Mouse (Mus musculus) ES-Bruce4 (cell line): ENCODE data around the gene Slc5a2. TPM values are rescaled to one million over a fixed set of nuclear protein-coding genes. Genes with fewer than 3 reads are reported as not detected.

ENCODE experiments used
- H3K27ac ChIP-seq: 2 replicates; pipeline ENCODE4 v1.5.1; 2012; ENCODE audit warnings: low read length, inconsistent platforms; ENCODE audit not compliant: insufficient read depth
- H3K27me3 ChIP-seq: 2 replicates; pipeline ENCODE4 v1.6.1; 2012; ENCODE audit warnings: mild to moderate bottlenecking, low read length, inconsistent platforms; ENCODE audit not compliant: control insufficient read depth, poor library complexity, insufficient read depth, severe bottlenecking
- H3K36me3 ChIP-seq: 2 replicates; pipeline ENCODE4 v1.6.1; 2012; ENCODE audit warnings: inconsistent platforms, mild to moderate bottlenecking, low read length, moderate library complexity; ENCODE audit not compliant: control insufficient read depth, poor library complexity, insufficient read depth, severe bottlenecking
- H3K4me1 ChIP-seq: one replicate; pipeline ENCODE4 v1.8.1; 2011; ENCODE audit warnings: low read length; ENCODE audit not compliant: control insufficient read depth, insufficient read depth
- H3K4me3 ChIP-seq: 2 replicates; pipeline ENCODE4 v1.5.1; 2011; ENCODE audit warnings: low read depth, mild to moderate bottlenecking, low read length
- H3K9ac ChIP-seq: 2 replicates; pipeline ENCODE4 v1.6.1; 2012; ENCODE audit warnings: low read depth, mild to moderate bottlenecking, inconsistent platforms; ENCODE audit not compliant: poor library complexity, severe bottlenecking
- H3K9me3 ChIP-seq: replicated peaks from 2 replicates; pipeline ENCODE4 v1.6.1; 2012; ENCODE audit warnings: mild to moderate bottlenecking, low read length, inconsistent platforms; ENCODE audit not compliant: control insufficient read depth, poor library complexity, insufficient read depth, severe bottlenecking
- CTCF ChIP-seq: IDR thresholded peaks from one replicate; pipeline ENCODE4 v1.8.1; 2011; ENCODE audit warnings: low read depth, low read length
- EP300 ChIP-seq: IDR thresholded peaks from 2 replicates; pipeline ENCODE4 v1.6.1; 2011; ENCODE audit warnings: low read depth, low read length; ENCODE audit not compliant: insufficient read depth
- POLR2A ChIP-seq: IDR thresholded peaks from one replicate; pipeline ENCODE4 v1.8.1; 2011; ENCODE audit warnings: low read length; ENCODE audit not compliant: insufficient read depth
- polyA plus RNA-seq: library from polyadenylated mRNA; stranded (reverse); fragments of >200 nt; gene quantifications from 2 replicates; pipeline ENCODE4 v1.2.4, GENCODE M21; 2011; ENCODE audit warnings: low read depth; ENCODE audit not compliant: missing spikeins, insufficient read depth, insufficient read length

The Slc5a2 gene
- polyA plus RNA-seq, 1 experiment, result not detected

- no peaks in the 10 kb centered on the region for H3K9me3 ChIP-seq
- H3K9ac ChIP-seq, result no peak overlapping the region
- H3K27me3 ChIP-seq, result no peaks in the 10 kb centered on the region; the same call in 1 of the 2 replicates
- H3K4me1 ChIP-seq, result no peaks in the 10 kb centered on the region
- no peak overlapping the region for H3K27ac ChIP-seq
- H3K4me3 ChIP-seq, result no peak overlapping the region
- TF ChIP-seq CTCF (no peak), EP300 (no peak), POLR2A (no peak)
- no peaks in the 10 kb centered on the region for H3K36me3 ChIP-seq
Observed at GRCm38 (mm10) chr7:128309216-128309615, 43.8 kb downstream of the Slc5a2 start.

- no peak overlapping the region for H3K27ac ChIP-seq
- H3K9me3 ChIP-seq, result no peaks in the 10 kb centered on the region
- H3K9ac ChIP-seq, result no peak overlapping the region
- H3K4me1 ChIP-seq, result no peaks in the 10 kb centered on the region
- H3K4me3 ChIP-seq, result no peak overlapping the region
- H3K36me3 ChIP-seq, result no peaks in the 10 kb centered on the region
- TF ChIP-seq POLR2A (no peak), CTCF (no peak), EP300 (no peak)
- H3K27me3 ChIP-seq, result no peaks in the 10 kb centered on the region; the same call in 1 of the 2 replicates
Observed at GRCm38 (mm10) chr7:128309776-128310175, 44.3 kb downstream of the Slc5a2 start.

- Histone ChIP-seq H3K27me3 (no peaks in the 10 kb centered on the region; the same call in 1 of the 2 replicates), H3K27ac (no peak overlapping the region), H3K9me3 (no peaks in the 10 kb centered on the region), H3K36me3 (no peaks in the 10 kb centered on the region), H3K4me1 (no peaks in the 10 kb centered on the region), H3K9ac (no peak overlapping the region), H3K4me3 (no peak overlapping the region)
- no peak for TF ChIP-seq EP300
- TF ChIP-seq POLR2A, result no peak
- no peak for TF ChIP-seq CTCF
Observed at GRCm38 (mm10) chr7:128310229-128310688, 44.8 kb downstream of the Slc5a2 start.

GRCm38 (mm10) chr7:128311263-128311662 lies 45.8 kb downstream of the Slc5a2 start:
- Histone ChIP-seq H3K9ac (no peak overlapping the region), H3K4me3 (no peak overlapping the region), H3K27ac (no peak overlapping the region), H3K4me1 (no peaks in the 10 kb centered on the region), H3K27me3 (no peaks in the 10 kb centered on the region; the same call in 1 of the 2 replicates), H3K9me3 (no peaks in the 10 kb centered on the region), H3K36me3 (no peaks in the 10 kb centered on the region)
- no peak for TF ChIP-seq POLR2A
- no peak for TF ChIP-seq EP300
- TF ChIP-seq CTCF, result no peak

- no peak for TF ChIP-seq EP300
- TF ChIP-seq POLR2A, result no peak
- no peak for TF ChIP-seq CTCF
- H3K4me3 ChIP-seq, result no peak overlapping the region
- no peaks in the 10 kb centered on the region for H3K9me3 ChIP-seq
- no peaks in the 10 kb centered on the region for H3K4me1 ChIP-seq
- H3K27me3 ChIP-seq, result no peaks in the 10 kb centered on the region; the same call in 1 of the 2 replicates
- H3K36me3 ChIP-seq, result no peaks in the 10 kb centered on the region
- H3K9ac ChIP-seq, result no peak overlapping the region
- H3K27ac ChIP-seq, result no peak overlapping the region
Observed at GRCm38 (mm10) chr7:128311811-128312210, 46.4 kb downstream of the Slc5a2 start.

GRCm38 (mm10) chr7:128312375-128313059 lies 47.1 kb downstream of the Slc5a2 start:
- no peak overlapping the region for H3K4me3 ChIP-seq
- H3K9me3 ChIP-seq, result no peaks in the 10 kb centered on the region
- H3K4me1 ChIP-seq, result no peaks in the 10 kb centered on the region
- TF ChIP-seq CTCF, result no peak
- TF ChIP-seq POLR2A, result no peak
- no peak for TF ChIP-seq EP300
- H3K36me3 ChIP-seq, result no peaks in the 10 kb centered on the region
- H3K9ac ChIP-seq, result no peak overlapping the region
- no peaks in the 10 kb centered on the region; the same call in 1 of the 2 replicates for H3K27me3 ChIP-seq
- no peak overlapping the region for H3K27ac ChIP-seq
